Mouse (Mus musculus) CH12.LX (cell line): ENCODE results near the gene Ttc17.

Source experiments
- CTCF ChIP-seq, 2 experiments: IDR thresholded peaks in 1 of 2; conservative IDR thresholded peaks in 1 of 2; 2 replicates each; pipeline ENCODE4 v1.5.1; 2011 to 2012; ENCODE audit warnings: low read depth in 2 of 2, low read length in 2 of 2, improper control_type of control experiment in 1 of 2, inconsistent platforms in 1 of 2, mild to moderate bottlenecking in 1 of 2, moderate library complexity in 1 of 2
- EP300 ChIP-seq: IDR thresholded peaks from 2 replicates; pipeline ENCODE4 v1.6.1; 2011; ENCODE audit warnings: low read length, improper control_type of control experiment
- GABPA ChIP-seq: IDR thresholded peaks from 2 replicates; pipeline ENCODE4 v1.6.1; 2012; ENCODE audit warnings: low read depth, low read length, improper control_type of control experiment, inconsistent platforms; ENCODE audit not compliant: insufficient replicate concordance
- HCFC1 ChIP-seq: IDR thresholded peaks from 2 replicates; pipeline ENCODE4 v1.6.1; 2012; ENCODE audit warnings: low read depth, mild to moderate bottlenecking, inconsistent platforms, low read length, improper control_type of control experiment
- JUND ChIP-seq: conservative IDR thresholded peaks from 2 replicates; pipeline ENCODE4 v1.6.1; 2011; ENCODE audit warnings: low read depth, low read length, improper control_type of control experiment
- MAFK ChIP-seq: IDR thresholded peaks from 2 replicates; pipeline ENCODE4 v1.6.1; 2011; ENCODE audit warnings: low read length, improper control_type of control experiment; ENCODE audit not compliant: insufficient replicate concordance
- MXI1 ChIP-seq: IDR thresholded peaks from 2 replicates; pipeline ENCODE4 v1.6.1; 2011; ENCODE audit warnings: mild to moderate bottlenecking, low read depth, low read length, improper control_type of control experiment
- MYC ChIP-seq: IDR thresholded peaks from 2 replicates; pipeline ENCODE4 v1.6.1; 2011; ENCODE audit warnings: low read depth, mild to moderate bottlenecking, improper control_type of control experiment, low read length
- NRF1 ChIP-seq: IDR thresholded peaks from 2 replicates; pipeline ENCODE4 v1.6.1; 2014; ENCODE audit warnings: low read depth, mild to moderate bottlenecking, inconsistent platforms, low read length, improper control_type of control experiment, moderate library complexity
- POLR2A ChIP-seq: IDR thresholded peaks from 2 replicates; pipeline ENCODE4 v1.6.1; 2011; ENCODE audit warnings: low read depth, mild to moderate bottlenecking, improper control_type of control experiment, low read length
- SIN3A ChIP-seq: IDR thresholded peaks from 2 replicates; pipeline ENCODE4 v1.6.1; 2012; ENCODE audit warnings: low read length, improper control_type of control experiment, inconsistent platforms
- USF2 ChIP-seq: conservative IDR thresholded peaks from 2 replicates; pipeline ENCODE4 v1.6.1; 2011; ENCODE audit warnings: low read depth, low read length, improper control_type of control experiment
- ZNF384 ChIP-seq: IDR thresholded peaks from 2 replicates; pipeline ENCODE4 v1.6.1; 2012; ENCODE audit warnings: low read depth, low read length, improper control_type of control experiment, inconsistent platforms

DNA sequence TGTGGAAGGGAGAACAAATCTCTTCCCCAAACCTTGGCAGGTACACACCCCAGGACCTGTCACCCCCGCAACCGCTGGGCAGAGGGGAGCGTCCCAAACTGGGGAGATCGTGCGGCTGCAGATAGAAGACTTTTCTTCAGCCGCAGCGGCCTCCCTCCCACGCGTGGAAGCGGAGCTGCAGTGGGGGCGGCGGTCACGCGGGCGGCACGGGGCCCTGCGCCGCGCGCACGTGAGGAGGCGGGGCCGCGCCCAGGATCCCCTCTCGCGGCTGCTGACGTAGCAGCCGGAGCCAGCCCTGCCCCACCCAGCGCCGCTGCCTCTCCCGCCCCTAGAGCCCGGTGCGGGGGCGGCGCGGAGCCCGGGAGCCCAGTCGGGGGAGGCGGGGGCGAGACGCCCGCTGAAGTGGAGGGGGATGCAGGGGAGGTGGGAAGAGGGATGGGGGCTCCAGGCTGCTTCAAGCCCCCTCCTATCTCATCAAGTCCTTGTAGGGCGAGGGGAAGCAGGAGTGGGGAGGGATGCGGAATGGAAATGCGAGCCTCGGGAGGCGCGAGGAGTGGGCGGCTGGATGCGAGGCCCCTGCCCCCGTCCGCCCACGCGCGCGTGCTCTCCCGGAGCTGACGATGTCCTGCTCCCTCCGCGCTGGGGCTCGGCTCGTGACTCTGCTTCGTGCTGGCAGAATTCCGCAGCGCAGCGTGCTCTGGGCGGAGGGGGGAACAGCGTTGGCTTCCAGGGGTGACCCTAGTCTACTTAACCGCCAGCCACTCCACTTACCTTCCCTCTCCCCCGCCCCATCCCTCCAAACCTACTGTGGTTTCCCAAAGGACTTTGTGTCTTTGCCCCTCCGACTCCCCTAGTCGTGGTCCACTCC is 133.1 kb downstream of the Ttc17 start:
- no peak for TF ChIP-seq CTCF (conservative IDR thresholded peaks at IDR 0.05 in 1 of 2, IDR thresholded peaks at IDR 0.05 in 1 of 2; ENCODE audit: low read depth in 2 of 2, low read length in 2 of 2)
- TF ChIP-seq NRF1 = no peak
- TF ChIP-seq MYC = no peak
- no peak for TF ChIP-seq GABPA
- TF ChIP-seq POLR2A = no peak
- no peak for TF ChIP-seq MXI1
- TF ChIP-seq SIN3A = no peak
- no peak for TF ChIP-seq USF2
- no peak for TF ChIP-seq HCFC1
- TF ChIP-seq MAFK = no peak
- no peak for TF ChIP-seq EP300
- TF ChIP-seq JUND = no peak
- TF ChIP-seq ZNF384 = no peak
